Mouse (Mus musculus): ENCODE results near the gene Myo6.

DNA sequence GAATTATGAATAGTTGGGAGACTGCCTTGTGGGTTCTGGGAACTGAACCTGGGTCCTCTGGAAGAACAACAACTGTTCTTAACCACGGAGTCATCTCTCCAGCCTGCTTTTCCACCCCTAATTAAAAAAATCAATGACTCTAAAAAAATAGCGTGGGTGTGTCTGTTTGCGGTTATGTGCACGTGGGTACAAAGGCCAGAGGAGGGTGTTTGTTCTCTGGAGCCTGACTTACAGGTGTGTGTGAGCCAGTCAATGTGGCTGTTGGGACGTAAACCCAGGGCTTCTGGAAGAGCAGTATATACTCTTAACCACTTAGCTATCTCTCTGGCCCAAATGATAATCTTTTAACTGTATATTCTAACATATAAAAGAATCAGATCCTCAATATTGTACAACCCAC, 148.8 kb downstream of the Myo6 start:
- TF ChIP-seq CTCF (conservative IDR thresholded peaks at IDR 0.05; ENCODE audit: low read length) = no peak
- TF ChIP-seq NANOG (IDR thresholded peaks at IDR 0.05; ENCODE audit: borderline replicate concordance, low read length) = no peak
- no peak for TF ChIP-seq POU5F1 (IDR thresholded peaks at IDR 0.05; ENCODE audit: borderline replicate concordance, low read length)
